Mouse (Mus musculus) small intestine, adult 2 months (tissue): Measurements from ENCODE around the gene Kcnq2. TPM values are rescaled to one million over a fixed set of nuclear protein-coding genes. Genes with fewer than 3 reads are reported as not detected.

Source experiments
- H3K27ac ChIP-seq: fragments of 200-500 bp; 2 replicates; pipeline ENCODE4 v1.5.1; 2012; ENCODE audit warnings: low read depth, low read length, control low read depth, inconsistent platforms; ENCODE audit not compliant: insufficient read depth
- H3K27me3 ChIP-seq: fragments of 200-500 bp; 2 replicates; pipeline ENCODE4 v1.6.1; 2012; ENCODE audit warnings: mild to moderate bottlenecking, moderate library complexity, low read length, inconsistent platforms; ENCODE audit not compliant: control insufficient read depth, insufficient read depth
- H3K36me3 ChIP-seq: fragments of 200-500 bp; 2 replicates; pipeline ENCODE4 v1.6.1; 2012; ENCODE audit warnings: mild to moderate bottlenecking, low read length, control low read depth, inconsistent platforms; ENCODE audit not compliant: control insufficient read depth, insufficient read depth
- H3K4me1 ChIP-seq: fragments of 200-500 bp; 2 replicates; pipeline ENCODE4 v1.6.1; 2012; ENCODE audit warnings: low read length, inconsistent platforms, mixed read lengths; ENCODE audit not compliant: control insufficient read depth, insufficient read depth, insufficient read length
- H3K4me3 ChIP-seq: fragments of 200-500 bp; 2 replicates; pipeline ENCODE4 v1.5.1; 2012; ENCODE audit warnings: low read depth, mild to moderate bottlenecking, control low read depth, inconsistent platforms, low read length, moderate library complexity
- CTCF ChIP-seq: fragments of 200-500 bp; IDR thresholded peaks from 2 replicates; pipeline ENCODE4 v1.5.1; 2012; ENCODE audit warnings: low read depth, mild to moderate bottlenecking, control low read depth, inconsistent platforms, low read length, moderate library complexity, mixed read lengths; ENCODE audit not compliant: insufficient replicate concordance, insufficient read length; ENCODE audit errors: extremely low read depth
- POLR2A ChIP-seq: fragments of 200-500 bp; IDR thresholded peaks from 2 replicates; pipeline ENCODE4 v1.6.1; 2012; ENCODE audit warnings: low read depth, mild to moderate bottlenecking, control low read depth, inconsistent platforms, low read length, moderate library complexity
- WGBS: fragments of 180-500 bp; shearing (Covaris S2); methylation state at CpG from one replicate; pipeline ENCODE4 v1.1.7; 2018; 5-methylcytosine and 5-hydroxymethylcytosine counted together
- polyA plus RNA-seq: library from polyadenylated mRNA; depleted of rRNA; stranded (reverse); fragments of >200 nt; gene quantifications from 2 replicates; pipeline ENCODE4 v1.2.3, GENCODE M21; 2012

Kcnq2 gene
- polyA plus RNA-seq, 1 experiment: 0.51 TPM

DNA sequence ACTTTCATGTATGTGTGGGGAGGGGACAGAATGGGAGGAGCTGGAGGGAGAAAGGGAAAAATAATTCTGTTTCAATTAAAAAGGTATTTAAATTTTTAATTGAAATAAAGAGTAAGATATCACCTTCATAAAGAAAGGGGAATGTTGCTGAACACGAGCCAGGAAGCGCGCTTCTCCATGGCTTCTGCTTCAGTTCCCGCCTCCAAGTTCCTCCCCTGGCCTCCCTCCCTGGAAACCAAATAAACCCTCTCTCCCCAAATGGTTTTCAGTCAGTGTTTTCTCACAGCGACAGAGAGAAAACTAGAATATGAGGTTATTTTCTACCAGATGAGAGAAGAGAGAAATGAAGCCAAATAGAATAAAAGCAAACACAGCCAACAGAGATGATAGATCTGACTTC, 66.6 kb downstream of the Kcnq2 start:
- WGBS: 61% methylated on average over 5 of the region's 5 CpGs
- no peaks in the 10 kb centered on the region for H3K4me1 ChIP-seq
- H3K27ac ChIP-seq: no peak overlapping the region
- no peaks in the 10 kb centered on the region; the same call in 1 of the 2 replicates for H3K27me3 ChIP-seq
- TF ChIP-seq CTCF (no peak), POLR2A (no peak)
- H3K36me3 ChIP-seq: no peaks in the 10 kb centered on the region
- H3K4me3 ChIP-seq: no peak overlapping the region

DNA sequence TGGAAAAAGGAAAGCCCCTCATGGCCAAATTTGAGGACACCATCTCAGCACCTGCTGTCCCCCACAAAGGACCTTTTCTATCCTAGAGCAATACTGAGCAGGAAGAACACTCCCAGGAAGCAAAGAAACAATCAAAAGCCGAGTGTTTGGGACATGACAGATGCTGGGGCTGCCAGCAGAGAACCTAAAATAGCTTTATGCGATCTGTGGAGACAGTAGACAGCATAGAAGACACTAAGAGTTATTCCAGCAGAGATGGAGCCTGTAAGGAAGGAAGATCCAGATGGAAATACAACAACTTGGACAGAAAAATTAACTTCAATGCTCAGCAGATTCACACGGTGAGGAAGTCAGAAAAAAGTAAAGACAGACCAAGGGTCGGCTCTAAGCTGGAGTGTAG, 69.3 kb downstream of the Kcnq2 start:
- H3K4me1 ChIP-seq: no peaks in the 10 kb centered on the region
- no peak overlapping the region for H3K27ac ChIP-seq
- TF ChIP-seq POLR2A (no peak), CTCF (no peak)
- H3K4me3 ChIP-seq: no peak overlapping the region
- 30% methylated on average over 4 of the region's 4 CpGs for WGBS
- H3K36me3 ChIP-seq: no peaks in the 10 kb centered on the region
- H3K27me3 ChIP-seq: no peaks in the 10 kb centered on the region; the same call in 1 of the 2 replicates

DNA sequence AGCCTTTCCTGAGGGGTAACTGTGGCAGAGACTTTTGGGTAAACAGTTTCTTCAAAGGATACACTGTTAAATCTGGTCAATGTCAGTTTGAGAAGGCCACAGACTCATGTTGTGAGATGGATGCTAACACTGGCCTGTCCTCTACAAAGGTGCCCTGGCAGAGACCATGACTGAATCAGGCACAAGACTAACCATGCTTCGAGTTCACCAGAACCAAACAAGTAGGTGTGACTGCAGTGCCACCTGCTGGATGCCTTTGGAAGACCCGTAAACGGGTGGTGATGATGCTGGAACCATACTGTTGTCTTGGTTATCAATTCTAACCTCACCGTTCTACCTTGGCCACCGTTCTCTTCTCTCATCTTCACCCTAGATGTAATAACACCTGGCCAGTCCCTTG, 75.0 kb downstream of the Kcnq2 start:
- 4% methylated on average over 5 of the region's 5 CpGs for WGBS

DNA sequence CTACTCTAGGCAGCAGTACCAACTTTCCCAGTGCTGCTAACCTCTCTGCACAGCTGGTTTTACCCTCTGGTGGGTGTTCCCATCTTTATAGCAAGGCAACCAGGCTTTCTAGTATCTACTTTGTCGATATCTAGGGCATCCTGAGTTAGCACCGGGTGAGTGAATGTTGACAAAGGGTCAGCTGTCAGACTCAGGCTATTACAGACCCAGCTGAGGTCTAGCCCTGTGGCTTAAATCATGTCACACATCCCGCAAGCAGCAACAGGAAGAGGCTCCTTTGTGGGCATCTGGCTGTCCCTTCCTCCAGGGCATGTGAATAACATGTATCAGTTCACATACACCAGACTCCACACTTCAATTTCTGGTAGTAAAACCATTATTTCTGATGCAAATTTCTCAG, 76.9 kb downstream of the Kcnq2 start:
- WGBS: 32% methylated on average over 3 of the region's 3 CpGs
- Histone ChIP-seq H3K27ac (no peak overlapping the region), H3K27me3 (no peaks in the 10 kb centered on the region), H3K4me3 (no peak overlapping the region), H3K4me1 (no peaks in the 10 kb centered on the region), H3K36me3 (no peaks in the 10 kb centered on the region)
- TF ChIP-seq POLR2A (no peak), CTCF (no peak)

More for the DNA sequence above, 75.0 kb downstream of the Kcnq2 start:
- Histone ChIP-seq H3K36me3 (no peaks in the 10 kb centered on the region), H3K27ac (no peak overlapping the region), H3K4me1 (no peaks in the 10 kb centered on the region), H3K27me3 (no peaks in the 10 kb centered on the region), H3K4me3 (no peak overlapping the region)
- TF ChIP-seq CTCF (peak; percentile 82; the same call in 1 of the 2 replicates), POLR2A (no peak)

DNA sequence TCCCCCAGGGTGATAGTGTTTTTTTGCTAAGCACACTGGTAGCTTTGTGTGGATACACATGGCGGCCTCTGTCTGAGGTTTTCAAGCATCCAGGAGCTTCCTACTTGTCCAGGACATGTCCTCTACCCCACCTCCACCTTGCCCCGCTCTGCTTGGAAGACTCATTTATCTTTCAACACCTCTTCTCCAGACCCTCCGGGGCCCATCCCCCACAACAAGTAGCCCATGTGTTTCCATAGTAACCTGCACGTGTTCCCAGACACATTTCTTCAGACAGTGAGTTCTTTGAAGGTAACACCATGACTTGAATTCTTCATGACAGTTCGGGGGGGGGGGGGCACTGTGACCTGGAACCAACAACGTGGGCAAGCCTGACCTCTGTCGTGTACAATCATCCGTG, 77.8 kb downstream of the Kcnq2 start:
- no peak overlapping the region for H3K4me3 ChIP-seq
- H3K4me1 ChIP-seq: no peaks in the 10 kb centered on the region
- WGBS: 46% methylated on average over 8 of the region's 8 CpGs
- no peak overlapping the region for H3K27ac ChIP-seq
- H3K27me3 ChIP-seq: no peaks in the 10 kb centered on the region
- TF ChIP-seq CTCF: no peak
- TF ChIP-seq POLR2A: no peak
- H3K36me3 ChIP-seq: no peaks in the 10 kb centered on the region

DNA sequence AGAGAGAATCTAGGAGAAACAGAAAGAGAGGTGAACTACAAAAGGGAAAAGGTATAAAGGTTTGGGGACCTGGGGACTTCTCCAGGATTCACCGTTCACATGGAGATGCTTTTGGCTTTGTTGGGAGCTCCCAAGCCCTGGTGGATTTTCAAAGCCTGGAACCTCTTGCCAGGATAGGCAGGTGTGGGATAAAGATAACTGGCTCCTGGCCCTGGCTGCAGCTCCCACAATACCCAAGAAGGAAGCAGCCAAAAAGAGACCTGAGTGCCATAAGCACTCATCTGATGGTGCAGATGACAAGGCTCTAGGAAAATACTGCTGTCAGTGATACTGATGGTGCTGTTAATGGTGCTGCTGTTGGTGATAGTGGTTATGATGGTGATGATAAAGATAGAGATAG, 82.9 kb downstream of the Kcnq2 start:
- H3K4me1 ChIP-seq: no peaks in the 10 kb centered on the region
- H3K36me3 ChIP-seq: no peaks in the 10 kb centered on the region
- H3K4me3 ChIP-seq: no peak overlapping the region
- 91% methylated on average over 1 of the region's 1 CpGs for WGBS
- TF ChIP-seq CTCF: no peak
- no peak for TF ChIP-seq POLR2A
- H3K27ac ChIP-seq: no peak overlapping the region
- no peaks in the 10 kb centered on the region for H3K27me3 ChIP-seq

DNA sequence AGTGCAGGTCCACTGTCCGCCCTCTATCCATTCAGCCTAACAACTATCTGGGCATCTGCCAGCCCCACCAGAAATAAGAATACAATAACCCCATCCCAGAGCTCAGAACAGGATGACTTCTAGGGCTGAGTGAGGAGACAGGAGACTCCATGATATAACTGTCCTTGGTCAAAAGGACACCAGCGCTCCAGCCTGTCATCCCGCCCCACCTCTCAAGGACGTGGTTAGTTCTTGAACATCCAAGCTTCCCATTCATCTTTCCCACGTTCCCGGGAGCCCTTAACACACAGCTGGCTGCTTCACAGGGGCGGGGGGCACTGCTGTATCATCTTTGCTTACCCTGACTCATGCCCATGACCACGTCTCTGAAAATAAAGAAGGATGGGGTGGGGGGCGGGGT, 86.1 kb downstream of the Kcnq2 start:
- Histone ChIP-seq H3K4me3 (no peak overlapping the region), H3K27ac (no peak overlapping the region), H3K36me3 (no peaks in the 10 kb centered on the region), H3K4me1 (no peaks in the 10 kb centered on the region), H3K27me3 (no peaks in the 10 kb centered on the region)
- WGBS: 73% methylated on average over 9 of the region's 9 CpGs
- TF ChIP-seq POLR2A: no peak
- no peak for TF ChIP-seq CTCF

DNA sequence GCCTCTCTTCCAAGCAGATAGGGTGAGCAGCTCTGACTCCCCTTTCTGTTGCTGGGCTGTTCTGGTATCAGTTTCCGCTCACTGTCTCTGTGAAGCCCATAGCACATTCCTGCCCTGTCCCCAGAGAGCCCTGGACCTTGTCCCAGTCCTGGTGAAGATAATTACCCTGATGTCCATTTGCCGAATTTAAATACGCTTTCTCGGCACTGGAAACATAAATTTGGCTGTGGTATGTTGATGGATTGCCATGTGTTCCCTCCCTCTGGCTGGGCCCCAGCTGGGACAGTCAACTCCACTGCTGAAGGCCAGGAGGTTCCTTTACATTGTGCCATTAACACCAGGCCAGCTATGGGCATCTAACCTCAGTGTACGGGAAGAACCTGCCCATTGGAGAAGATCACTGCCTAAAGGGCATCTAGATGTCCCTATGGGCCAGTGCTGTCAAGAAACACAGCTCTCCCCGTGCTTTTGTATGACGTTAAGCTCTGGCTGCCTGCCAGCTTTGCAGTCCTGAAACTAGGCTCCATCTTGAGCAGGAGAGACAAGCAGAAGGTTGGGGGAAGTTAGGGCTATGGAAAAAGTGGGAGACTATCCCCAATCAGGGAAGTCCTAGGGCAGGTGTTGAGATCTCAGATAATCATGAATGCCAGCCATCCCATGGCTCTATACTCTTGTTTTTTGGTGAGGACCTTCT, 86.7 kb downstream of the Kcnq2 start:
- WGBS: 54% methylated on average over 7 of the region's 7 CpGs
- Histone ChIP-seq H3K27ac (no peak overlapping the region), H3K36me3 (no peaks in the 10 kb centered on the region), H3K27me3 (no peaks in the 10 kb centered on the region), H3K4me3 (no peak overlapping the region), H3K4me1 (no peaks in the 10 kb centered on the region)
- TF ChIP-seq CTCF: no peak
- no peak for TF ChIP-seq POLR2A
